Mouse (Mus musculus): ENCODE measurements around the gene Poldip2.

DNA sequence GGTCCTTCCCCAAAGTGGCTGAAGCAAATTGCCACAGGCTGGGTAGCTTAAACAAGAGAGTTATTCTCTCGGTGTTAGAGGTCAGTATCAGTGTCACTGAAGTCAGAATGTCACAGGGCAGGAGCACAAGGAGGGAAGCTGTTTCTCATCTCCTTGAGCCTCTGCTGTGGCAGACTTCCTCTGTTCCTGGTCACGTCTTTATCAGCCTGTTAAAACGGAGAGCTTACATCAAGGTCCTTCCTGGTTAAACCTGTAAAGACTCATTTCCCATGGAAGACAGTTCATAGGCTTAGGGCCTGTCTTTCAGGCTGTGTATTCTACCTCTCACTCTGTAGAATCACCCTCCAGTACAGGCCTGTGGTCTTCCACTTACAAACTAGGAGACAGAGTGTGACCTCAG lies 44.1 kb upstream of the Poldip2 start:
- TF ChIP-seq CTCF (IDR thresholded peaks at IDR 0.05; ENCODE audit: borderline replicate concordance, control insufficient read depth, extremely low read depth, insufficient read depth, low read length, poor library complexity): no peak
- no peak for TF ChIP-seq POLR2A (IDR thresholded peaks at IDR 0.05; ENCODE audit: control insufficient read depth, extremely low read depth, insufficient read depth, low read length, poor library complexity)

All from thymus, adult 2 months (tissue).